Mouse (Mus musculus) cerebellum, adult 9-10 months (tissue): Measurements from ENCODE around the gene Mcm2.

Experiments
- DNase-seq: peaks from one replicate; pipeline ENCODE4 v3.0.0; 2022

The Mcm2 gene

DNA sequence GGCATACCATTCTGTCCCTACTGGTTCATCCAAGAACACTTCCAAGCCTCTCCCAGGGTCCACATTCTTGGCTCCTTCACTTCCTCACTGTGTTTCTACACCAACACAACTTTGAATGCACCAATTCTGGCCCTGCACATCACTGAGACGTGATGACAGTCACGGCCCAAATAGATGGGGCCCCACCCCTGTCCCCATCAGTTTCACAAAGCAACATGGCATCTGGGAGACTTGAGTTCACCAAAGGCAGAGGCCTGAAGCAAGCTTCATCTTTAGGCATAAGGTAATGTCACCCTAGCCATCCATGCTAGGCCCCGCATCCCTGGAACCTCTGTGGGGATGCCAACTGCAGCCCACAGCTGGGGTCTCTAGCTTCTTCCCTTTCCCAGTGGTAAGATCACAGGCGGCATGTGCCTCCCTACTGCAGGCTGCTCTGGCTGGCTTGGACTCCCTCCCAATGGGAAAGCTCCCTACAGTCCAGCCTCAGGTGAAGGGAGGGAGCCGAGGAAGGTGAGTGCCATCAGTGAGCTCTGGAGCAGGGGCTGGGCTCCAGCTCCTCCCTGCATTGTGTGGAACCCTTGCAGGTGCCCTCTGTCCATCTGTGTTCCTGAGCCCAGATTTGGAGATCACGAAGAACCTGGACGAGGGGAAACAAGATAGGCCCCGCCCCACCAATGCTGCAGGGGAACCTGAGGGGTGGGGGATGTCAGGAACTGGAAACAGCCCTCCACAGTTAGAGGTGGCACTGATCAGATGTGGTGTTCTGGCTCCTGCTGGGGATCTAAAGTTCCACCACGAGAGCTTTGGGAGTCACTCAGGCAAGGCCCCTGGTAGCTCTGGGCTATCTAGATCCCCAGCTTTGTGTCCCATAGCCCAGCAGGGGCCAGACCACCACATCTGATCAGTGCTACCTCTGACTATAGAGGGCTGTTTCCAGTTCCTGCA, 54.5 kb downstream of the Mcm2 start:
- peak; percentile 70 for DNase-seq

- no peak for DNase-seq
These were observed 55.3 kb downstream of the Mcm2 start for GRCm38 (mm10) chr6:88843241-88843640.

DNA sequence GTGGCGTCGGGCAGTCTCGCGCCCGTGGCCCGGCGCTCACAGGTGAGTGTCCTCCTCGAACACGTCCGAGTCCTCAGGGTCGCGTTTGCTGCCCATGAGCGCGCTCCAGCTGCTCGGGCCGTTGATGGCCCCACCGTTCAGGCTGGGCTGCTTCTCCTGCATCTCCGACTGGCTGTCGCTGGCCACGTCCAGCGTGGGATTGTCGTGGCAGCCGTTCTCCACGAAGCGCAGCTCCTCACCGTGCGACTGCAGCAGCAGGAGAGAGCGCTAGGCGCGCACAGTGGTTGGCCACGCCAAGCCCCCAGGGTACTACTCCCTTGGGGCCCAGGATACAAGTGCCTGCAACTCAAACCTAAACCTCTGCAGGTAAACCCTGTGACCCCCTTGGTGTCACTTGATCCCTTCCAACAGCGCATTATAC, 55.8 kb downstream of the Mcm2 start:
- peak; percentile 76 for DNase-seq

DNA sequence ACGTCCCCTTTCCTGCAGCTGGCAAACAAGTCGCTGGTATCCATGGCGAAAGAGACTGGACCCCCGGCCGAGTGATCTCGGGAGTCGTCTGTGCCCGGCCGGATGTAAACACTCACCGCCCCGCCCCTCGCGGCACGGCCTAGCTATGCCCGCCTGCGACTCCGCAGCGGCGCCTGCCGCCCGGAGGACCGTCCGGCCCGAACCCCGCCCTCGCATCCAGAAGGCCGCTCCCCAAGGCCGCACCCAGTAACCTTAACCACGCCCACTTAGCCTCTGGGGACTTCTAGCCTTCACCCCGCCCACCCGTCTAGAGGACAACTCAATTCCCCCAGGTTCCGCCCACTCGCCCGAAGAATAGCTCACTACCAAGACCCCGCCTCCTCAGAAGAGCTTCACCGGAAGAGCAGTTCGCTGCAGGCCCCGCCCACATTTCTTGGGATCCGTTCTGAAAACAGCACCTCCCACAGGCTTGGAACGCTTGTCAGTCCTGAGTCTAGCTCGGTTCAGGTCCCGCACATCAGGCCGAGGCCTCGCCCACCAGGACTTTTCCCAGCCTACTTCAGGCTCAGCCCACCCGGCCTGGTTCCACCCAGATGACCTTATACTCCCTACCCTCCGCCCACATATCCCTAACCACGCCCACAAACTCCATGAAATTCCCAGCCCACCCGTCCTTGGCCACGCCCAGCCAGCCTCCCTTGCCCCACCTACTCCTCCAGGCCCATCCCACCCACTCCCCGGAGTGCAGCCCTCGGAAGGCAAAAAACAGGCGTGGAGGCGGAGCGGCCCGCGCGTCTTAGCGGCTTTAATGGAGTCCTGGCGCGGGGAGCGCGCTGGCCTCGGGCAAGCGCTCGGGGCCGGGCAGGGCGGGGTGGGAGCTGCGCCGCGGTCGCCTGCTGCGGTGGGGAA, 56.5 kb downstream of the Mcm2 start, which contains the start of gene Abtb1:
Gene Abtb1, minus strand, starts transcription at position 204 of the 909 bp plus-strand sequence.
- peak; percentile 99 for DNase-seq

DNA sequence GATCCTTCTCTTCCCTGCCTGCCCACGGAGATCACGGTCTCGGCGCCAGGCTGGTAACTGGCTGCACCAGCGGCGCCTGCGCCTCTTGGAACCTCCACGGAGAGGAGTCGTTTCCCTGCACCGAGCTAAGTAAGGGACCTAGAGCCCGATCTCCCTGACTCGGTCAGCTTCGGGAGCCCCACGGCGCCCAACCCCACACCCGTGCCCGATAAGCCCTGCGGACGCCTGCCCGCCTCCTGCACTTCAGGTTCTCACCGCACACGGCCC, 57.1 kb downstream of the Mcm2 start:
- DNase-seq = peak; percentile 70

DNA sequence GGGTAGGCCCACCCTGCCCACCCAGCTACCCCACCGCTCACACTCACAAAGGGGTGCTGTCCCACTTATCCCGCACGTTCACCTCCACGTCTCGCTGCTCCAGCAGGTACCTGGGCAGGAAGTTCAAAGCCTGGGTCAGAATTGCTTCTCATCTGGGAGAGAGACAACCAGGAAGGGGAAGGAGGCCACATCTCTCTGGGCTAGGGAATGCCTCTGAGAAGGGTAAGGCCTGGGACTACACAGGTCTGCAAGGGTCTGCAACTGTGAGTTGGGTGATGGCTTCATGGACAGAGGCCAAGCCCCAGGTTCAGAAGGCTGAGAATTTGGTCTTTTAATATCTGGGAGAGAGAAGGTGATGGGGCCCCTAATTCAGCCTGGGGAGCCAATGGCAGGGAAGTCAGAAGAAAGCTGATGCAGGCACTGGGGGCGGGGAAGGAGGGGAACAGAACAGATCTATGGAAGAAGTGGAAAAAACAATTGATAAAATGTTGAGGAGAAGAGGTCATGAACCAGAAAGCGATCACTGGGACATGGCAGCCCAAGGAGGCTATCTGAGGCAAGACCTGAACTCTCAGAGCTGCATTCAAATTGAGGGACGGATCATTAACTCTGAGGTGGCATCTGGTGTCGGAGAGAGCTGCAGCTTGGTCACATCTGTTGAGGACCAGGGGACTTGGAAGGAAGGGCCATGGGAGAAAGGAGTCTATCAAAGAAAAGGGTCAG, 57.6 kb downstream of the Mcm2 start:
- no peak for DNase-seq

GRCm38 (mm10) chr6:88840211-88840610, 58.4 kb downstream of the Mcm2 start:
- no peak for DNase-seq

DNA sequence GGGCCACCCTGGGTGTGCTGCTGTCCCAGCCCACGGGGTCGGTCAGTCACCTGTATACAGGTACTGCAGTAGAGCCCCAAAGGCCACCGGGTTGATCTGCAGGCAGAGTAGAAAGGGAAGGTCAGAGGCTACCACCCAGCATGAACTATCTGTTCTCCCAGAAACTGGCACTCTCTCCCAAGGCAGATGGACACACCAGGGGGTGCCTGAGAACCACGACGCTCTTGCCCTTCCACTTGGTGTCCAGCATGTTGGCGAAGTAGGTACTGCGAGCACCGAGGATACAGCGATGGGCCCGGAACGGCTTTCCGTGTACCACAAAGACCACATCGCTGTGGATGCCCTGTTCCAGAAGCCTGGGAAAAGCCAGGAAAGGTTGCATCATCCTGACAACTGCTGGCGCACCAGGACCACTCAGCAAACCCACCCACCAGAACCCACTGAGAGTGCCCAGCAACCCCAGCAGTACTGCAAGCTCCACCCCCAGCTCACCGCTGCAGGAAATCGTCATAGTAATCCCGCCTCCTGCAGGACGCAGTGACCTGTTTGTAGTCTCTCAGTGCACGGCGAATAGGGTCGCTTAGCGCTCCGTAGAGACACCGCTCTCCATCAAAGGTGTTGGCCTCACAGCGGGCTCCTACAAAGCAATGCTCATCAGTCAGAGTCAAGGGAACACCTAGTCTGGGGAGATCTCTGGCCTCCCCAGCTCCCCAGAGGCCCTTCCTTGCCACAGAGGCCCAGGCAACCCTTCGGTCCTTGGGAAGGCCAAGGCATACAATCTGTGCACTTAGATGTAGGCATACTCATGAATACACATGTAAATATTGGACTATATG, 59.2 kb downstream of the Mcm2 start:
- peak; percentile 75 for DNase-seq

DNA sequence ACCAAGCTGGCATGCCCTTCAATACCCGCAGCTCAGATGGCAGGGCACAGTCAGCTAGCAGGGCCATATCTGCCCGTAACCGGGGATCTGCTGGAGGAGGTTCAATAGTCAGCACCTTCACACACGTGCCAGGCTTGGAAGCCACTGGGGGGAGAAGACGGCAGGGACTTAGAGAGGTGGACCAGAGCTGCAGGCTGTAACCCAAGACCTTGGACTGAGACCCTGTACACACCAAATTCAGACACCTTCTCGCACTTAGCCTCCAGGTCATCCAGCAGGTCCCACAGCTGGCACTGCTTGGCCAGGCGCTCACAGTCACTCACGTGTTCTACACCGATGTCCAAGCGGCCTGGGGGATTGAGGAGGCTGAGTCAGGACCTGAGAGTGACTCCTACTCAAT, 60.0 kb downstream of the Mcm2 start:
- DNase-seq = no peak

- no peak for DNase-seq
These were observed 60.6 kb downstream of the Mcm2 start for GRCm38 (mm10) chr6:88837999-88838398.

GRCm38 (mm10) chr6:88836178-88836819, 62.3 kb downstream of the Mcm2 start:
- no peak for DNase-seq

GRCm38 (mm10) chr6:88835047-88835446, 63.5 kb downstream of the Mcm2 start:
- no peak for DNase-seq
